Mouse (Mus musculus): ENCODE measurements around the gene Gclc.

Gclc gene

GRCm38 (mm10) chr9:77753853-77754727, at the start of gene Gclc:
TSS of gene Gclc (plus strand) at chr9:77754535.
- DNase-seq (ENCODE audit: low read depth, low spot score), result peak; percentile 93

DNA sequence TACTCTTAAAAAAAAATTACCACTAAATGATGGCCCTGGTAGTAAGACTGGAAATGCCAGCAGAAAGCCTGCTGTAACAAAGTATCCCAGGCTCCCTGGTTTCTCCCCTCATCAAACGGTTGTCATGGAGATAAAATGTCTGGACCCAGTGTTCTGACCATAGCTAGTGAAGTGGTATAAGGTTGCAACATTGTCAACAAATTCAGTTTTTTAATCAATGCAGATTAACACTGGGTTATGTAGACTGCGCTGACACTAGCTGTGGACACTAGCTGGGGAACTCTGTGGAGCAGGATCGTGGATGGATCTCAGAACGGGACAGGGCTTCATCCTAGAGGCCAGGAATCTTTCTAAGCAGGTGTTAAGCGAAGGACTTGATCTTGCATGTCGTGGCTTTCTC, 47.8 kb upstream of the Gclc start:
- no peak for DNase-seq (ENCODE audit: low read depth, low spot score)

GRCm38 (mm10) chr9:77707433-77708139, 46.7 kb upstream of the Gclc start:
- DNase-seq (ENCODE audit: low read depth, low spot score), result no peak

- no peak for DNase-seq (ENCODE audit: low read depth, low spot score)
Measured at GRCm38 (mm10) chr9:77708950-77709349, 45.4 kb upstream of the Gclc start.

DNA sequence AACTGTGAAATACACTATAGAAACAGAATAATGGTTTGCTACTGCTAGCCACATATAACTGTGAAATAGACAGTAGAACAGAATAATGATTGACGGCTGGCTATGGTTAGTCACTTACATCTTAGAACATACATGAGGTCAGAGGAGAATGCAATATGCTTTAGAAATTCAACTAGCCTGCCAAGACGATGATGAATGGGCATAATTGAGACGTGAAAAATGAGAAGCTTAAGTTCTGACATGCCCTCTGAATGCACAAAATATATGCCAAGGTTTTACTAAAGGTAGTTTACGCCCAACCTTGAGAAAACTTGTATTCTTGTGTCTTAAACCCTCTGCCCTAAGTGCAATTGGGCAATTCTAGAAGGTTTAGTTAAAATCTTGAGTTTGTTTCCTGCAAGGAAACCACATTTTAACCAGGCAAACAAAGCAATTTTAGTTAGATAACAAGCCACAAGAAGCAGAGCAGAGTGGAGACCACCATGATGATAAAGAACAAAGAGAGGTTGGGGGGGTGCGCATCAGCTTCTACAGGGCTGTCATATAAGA, 43.2 kb upstream of the Gclc start:
- no peak for DNase-seq (ENCODE audit: low read depth, low spot score)

DNA sequence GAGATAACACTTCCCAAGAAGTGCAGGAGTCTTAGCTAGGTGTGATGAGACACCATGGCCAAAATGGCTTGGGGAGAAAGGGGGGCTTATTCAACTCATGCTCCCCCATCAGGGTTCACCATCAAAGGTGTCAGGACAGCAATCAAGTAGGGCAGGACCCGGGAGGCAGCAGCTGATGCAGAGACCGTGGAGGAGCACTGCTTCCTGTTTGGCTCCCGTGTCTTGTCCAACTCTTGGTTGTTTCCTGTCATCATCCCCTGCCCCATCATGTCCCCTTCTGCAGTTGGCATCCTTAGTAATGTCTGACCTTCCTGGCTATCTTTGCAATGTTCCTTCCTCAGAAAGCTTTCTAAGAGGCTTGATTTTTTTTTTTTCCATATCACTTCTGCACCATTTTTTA, 41.5 kb upstream of the Gclc start:
- no peak for DNase-seq (ENCODE audit: low read depth, low spot score)

DNA sequence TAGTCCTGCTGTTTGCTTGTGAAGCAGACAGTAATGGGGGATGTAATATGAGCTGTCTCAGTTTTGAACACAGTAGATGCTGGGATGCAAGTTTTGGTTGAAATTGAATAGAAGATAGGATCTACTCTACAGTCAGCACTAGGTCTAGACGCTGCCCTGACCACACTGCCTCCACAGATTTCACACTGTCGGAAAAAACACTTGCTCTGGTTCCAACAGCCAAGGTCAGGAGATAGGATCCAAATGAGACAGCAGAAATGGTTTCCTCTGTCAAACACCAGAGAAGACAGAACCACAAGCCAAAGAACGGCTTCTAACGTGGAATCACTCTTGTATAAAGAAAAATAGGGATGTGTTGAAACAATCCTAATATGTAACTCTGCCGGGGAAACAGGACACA, 41.0 kb upstream of the Gclc start:
- peak; percentile 7 for DNase-seq (ENCODE audit: low read depth, low spot score)

- no peak for DNase-seq (ENCODE audit: low read depth, low spot score)
Measured at GRCm38 (mm10) chr9:77715262-77715661, 39.1 kb upstream of the Gclc start.

DNA sequence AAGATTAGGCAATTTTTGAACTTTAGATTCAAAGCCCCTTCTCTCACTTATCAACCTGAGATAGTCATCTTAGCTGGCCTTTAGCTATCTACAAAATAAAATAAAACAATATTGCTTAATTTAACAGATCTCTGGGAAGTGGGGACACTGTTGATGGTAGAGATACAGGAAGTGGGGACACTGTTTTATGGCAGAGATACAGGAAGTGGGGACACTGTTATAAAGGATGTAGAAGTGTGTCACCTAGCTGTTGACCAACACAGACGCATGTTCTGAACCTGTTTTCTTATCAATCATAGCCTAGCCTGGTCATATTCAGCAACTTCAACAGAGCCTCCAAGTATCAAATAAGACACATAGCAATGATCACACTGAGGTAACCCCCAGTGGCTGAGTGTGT, 38.3 kb upstream of the Gclc start:
- no peak for DNase-seq (ENCODE audit: low read depth, low spot score)

DNA sequence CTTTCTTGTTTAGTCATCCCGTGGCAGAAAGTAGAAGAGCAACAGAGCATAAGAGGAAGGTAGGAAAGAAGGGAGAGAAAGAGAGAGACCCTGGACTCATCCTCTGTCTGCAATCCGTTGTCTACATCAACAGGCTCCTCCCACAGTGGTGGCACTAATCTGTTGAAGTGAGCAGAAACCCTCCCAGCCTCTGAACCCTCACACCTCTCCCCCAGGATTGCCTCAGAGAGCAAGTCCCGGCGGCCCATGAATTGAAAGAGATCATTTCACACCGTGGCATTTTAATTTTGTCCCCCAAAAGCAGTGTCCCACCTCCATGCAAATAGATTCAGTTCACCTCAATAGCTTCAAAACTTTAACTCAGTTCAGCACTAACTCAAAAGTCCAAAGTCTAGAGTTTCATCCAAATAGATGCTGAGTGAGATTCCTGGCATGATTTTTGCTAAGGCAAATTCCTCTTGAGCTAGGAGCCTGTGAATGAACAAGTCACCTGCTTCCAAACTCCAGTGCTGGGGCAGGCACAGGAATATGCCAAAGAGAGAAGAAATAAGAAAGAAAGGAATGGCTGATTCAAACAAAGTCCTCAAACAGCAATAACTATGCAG, 36.4 kb upstream of the Gclc start:
- DNase-seq (ENCODE audit: low read depth, low spot score), result no peak

DNA sequence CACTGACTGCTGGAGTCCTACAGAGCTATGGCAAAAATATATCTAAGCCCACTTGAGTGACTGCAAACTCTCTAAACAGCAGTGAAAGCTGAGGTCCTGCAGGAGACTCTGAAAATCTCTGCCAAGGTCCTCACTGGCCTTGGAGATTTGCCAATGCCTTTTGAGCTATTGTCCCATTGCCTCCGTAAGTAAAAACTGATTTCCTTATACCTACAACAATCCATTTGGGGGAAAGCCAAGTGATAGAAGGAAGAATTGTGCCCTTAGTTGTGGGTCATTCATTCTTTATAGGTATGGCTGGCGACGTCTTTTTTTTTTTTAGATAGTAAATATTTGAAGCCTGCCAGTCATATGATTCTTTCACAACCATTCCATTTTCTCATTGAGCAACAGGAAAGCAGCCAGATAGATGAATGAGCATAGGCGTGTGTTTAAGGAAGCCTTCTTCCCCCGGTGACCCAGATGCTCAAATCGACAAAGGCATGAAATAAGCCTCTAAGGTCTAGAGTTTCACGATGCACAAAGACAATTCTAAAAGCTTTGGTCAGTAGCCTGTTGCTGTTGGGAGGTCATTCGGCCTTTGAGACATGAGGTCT, 35.4 kb upstream of the Gclc start:
- DNase-seq (ENCODE audit: low read depth, low spot score), result no peak

GRCm38 (mm10) chr9:77719675-77720074, 34.7 kb upstream of the Gclc start:
- no peak for DNase-seq (ENCODE audit: low read depth, low spot score)

DNA sequence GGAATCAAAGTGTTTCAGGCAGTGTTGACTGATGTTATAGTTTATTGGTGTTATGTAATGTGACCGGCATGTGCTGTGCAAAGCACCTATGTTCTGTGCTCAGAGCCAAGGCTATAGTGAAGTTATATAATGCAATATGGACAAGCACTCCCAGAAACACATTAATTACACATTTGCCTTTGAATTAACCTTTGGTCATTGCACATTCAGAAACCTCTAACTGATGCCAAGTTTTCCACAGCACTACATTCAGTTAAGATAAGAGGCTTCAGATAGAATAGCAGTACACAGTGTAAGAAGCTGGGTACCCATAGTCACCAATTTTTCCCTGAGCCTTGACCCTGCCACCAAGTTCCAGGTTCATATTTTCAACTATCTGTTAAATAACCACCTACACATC, 32.0 kb upstream of the Gclc start:
- DNase-seq (ENCODE audit: low read depth, low spot score), result no peak

DNA sequence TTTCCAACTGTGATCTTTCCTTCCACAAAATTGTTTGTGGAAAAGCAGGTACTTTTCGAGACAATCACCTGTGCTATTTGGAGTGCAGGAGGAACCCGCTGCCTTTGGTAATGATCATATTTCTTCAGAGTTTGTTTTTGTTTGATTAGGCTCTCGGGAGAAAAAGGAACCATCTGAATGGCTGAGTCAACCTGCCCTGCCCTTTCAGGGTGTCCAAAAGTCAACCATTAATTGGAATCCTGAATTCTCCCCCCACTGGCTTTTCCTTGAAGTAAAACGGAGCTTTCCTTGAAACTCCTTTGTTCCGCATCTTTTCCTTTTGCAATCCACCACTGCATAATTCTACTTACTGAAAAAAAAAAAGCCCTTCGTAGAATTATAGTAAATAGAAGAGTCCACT, 30.1 kb upstream of the Gclc start:
- DNase-seq (ENCODE audit: low read depth, low spot score), result no peak

GRCm38 (mm10) chr9:77725448-77725847, 28.9 kb upstream of the Gclc start:
- no peak for DNase-seq (ENCODE audit: low read depth, low spot score)

DNA sequence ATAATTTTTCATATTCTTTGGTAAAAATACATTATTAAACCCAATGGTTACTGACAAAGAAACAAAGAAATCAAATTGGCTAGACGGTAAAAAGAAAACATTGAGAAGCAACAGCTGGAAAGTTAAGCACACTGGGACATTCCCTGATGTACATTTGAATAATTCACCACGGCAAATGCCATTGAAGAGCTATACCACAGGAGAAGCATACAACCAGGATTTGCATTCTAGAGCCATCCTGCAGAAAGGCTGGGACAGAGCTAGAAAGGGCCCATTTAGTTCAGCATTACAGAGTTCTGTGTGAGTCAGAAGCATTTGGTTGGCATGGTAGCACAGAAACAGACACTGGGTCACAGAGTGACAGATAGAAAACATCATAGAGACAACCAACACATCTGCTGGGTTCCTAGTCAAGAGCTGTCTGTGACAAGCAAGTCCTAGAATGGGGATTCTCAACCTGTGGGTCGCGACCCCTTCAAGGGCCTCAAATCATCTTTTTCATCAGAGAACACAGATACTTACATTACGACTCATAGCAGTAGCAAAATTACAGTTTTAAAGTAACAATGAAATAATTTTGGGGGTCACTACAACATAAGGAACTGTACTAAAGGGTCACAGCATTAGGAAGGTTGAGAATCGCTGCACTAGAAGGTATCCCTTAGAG, 28.2 kb upstream of the Gclc start:
- DNase-seq (ENCODE audit: low read depth, low spot score), result no peak

DNA sequence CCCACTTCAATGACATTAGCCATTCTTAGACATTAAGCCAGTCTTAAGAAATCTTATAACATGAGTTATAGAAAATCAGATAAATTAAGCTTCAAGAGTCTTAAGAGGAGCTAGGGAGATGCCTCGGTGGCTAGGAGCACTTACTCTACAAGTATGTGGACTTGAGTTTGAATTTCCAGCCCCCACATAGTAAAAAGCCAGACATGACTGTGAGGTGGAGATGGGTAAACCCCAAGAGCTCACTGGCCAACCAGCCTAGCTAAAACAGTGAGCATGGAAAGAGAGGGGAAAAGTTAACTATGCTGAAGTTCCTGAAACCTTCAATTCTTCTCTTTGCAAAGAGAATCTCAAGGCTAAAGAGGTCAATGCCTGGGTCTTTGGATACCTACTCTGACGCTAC, 27.3 kb upstream of the Gclc start:
- DNase-seq (ENCODE audit: low read depth, low spot score), result no peak

- DNase-seq (ENCODE audit: low read depth, low spot score), result no peak
Measured at GRCm38 (mm10) chr9:77732067-77732466, 22.3 kb upstream of the Gclc start.

DNA sequence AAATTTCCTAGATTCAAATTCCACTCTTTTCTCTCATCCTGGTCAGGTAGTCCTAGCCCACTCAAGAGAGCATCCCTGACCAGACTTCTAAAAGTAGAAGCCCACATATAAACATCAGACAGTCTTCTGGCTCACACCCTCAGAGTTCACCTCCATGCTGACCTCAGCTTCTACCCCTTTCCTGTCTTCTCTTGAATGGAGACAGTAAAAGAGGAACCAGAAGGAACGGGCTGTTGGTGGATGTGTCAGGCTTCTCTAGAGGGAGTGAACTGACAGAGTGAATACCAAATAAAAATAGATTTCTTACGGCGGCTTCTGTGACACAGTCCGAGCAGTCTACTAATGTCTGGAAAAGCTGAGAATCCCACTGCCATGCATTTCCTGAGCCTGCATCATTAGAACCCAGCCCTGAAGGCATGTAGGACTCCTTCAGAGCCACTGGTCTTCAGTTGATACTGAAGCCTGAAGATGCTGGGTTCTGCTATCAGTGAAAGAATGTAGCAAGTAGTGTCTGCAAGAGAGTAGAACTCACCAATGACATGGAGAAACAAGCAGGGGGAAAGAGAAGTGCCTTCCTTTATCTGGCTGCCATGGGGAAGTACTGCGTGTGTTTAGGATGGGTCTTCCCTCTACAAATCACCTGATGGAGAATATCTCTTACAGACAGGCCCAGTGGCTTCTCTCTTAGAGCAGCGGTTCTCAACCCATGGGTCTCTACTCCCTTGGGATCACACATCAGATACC, 16.9 kb upstream of the Gclc start:
- DNase-seq (ENCODE audit: low read depth, low spot score), result no peak

DNA sequence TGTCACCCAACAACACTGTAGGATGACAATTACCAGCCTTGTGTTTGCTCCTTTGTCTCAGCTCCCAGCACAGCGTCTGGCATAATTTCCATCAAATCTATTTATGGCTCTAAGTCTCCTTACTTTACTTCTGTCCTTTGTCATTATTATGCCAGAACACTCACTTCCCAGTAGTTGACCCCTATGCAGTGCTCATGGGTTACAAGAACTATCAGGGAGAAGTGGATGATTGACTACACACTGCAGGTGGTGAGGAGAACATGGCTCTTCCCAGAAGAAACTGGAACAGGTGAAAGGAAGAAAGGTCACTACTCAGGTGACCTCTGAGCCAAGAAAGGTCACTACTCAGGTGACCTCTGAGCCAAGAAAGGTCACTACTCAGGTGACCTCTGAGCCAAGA, 12.9 kb upstream of the Gclc start:
- DNase-seq (ENCODE audit: low read depth, low spot score), result no peak

GRCm38 (mm10) chr9:77744798-77745197, 9.5 kb upstream of the Gclc start:
- no peak for DNase-seq (ENCODE audit: low read depth, low spot score)

Data from CD4-positive helper T cell, adult 2 months (primary cell).